Comparison of ENCODE assay signal across 16 mouse cellular contexts in genomic region chr3:32088762-32089161, GRCm38 (mm10).
"Had no signal": no experiment of that assay in that cellular context is flagged by ENCODE, and none has a peak within 500 bp of the region (broad histone marks: within the 10 kb centered on the region; RNA-seq: fewer than 3 reads in every experiment).

No protein-coding gene starts in this region.

- H3K4me3 ChIP-seq: neural tube, embryonic 13.5 days; neural tube, embryonic 15.5 days; stomach, embryonic 15.5 days had no signal

- DNase-seq: retina, postnatal 1 day; right cerebral cortex, adult 18-20 months; right cerebral cortex, postnatal 14 days; right cerebral cortex, postnatal 25 days; right cerebral cortex, postnatal 4 days; spleen, adult 18-20 months; thymus, adult 18-20 months; thymus, adult 2 months; thymus, postnatal 14 days; thymus, postnatal 25 days; thymus, postnatal 36 days; thymus, postnatal 4 days had no signal

- H3K9me3 ChIP-seq: neural tube, embryonic 13.5 days; neural tube, embryonic 15.5 days; stomach, embryonic 15.5 days had no signal

- H3K9ac ChIP-seq: neural tube, embryonic 13.5 days; neural tube, embryonic 15.5 days; stomach, embryonic 15.5 days had no signal

- H3K4me1 ChIP-seq: neural tube, embryonic 13.5 days; neural tube, embryonic 15.5 days; stomach, embryonic 15.5 days had no signal

- H3K36me3 ChIP-seq: neural tube, embryonic 13.5 days; neural tube, embryonic 15.5 days; stomach, embryonic 15.5 days had no signal

- H3K27me3 ChIP-seq: neural tube, embryonic 13.5 days; neural tube, embryonic 15.5 days; stomach, embryonic 15.5 days had no signal

- H3K4me2 ChIP-seq: neural tube, embryonic 13.5 days; neural tube, embryonic 15.5 days; stomach, embryonic 15.5 days had no signal

- H3K27ac ChIP-seq: neural tube, embryonic 13.5 days; neural tube, embryonic 15.5 days; stomach, embryonic 15.5 days; stomach, postnatal 0 days had no signal
